Comparison of ENCODE assay signal across 8 mouse cellular contexts in genomic region chr6:38876071-38876911, GRCm38 (mm10). TPM values are rescaled to one million over a fixed set of nuclear protein-coding genes. Genes with fewer than 3 reads are reported as not detected.
A peak's percentile ranks its signal among the peaks of the same experiment; 100 is the strongest.
DNase-seq lines count a peak whose midpoint lies in the region; ATAC-seq lines count a peak whose summit lies in the region.

TSS of gene Hipk2 (minus strand) at chr6:38876165.

- peak; percentile 92 for DNase-seq in Muller cell, postnatal 12 days (ENCODE audit: inconsistent ontology term)
- peak; percentile 59 for DNase-seq in cerebellum, adult 9-10 months
- peak; percentile 71 for DNase-seq in layer of hippocampus, adult 9-11 months
- DNase-seq in ovary, postnatal 10 days (ENCODE audit: low spot score), result peak; percentile 59
- peak; percentile 69 to 73 for DNase-seq in thymus, postnatal 10 days (ENCODE audit: low spot score in 2 of 2)

- peak within 1 kb of the TSS; percentile 77 for H3K27ac ChIP-seq in lung, embryonic 16.5 days (ENCODE audit: low read length)

- WGBS in lung, embryonic 16.5 days, result under 1% methylated on average over 75 of the region's 108 CpGs

- H3K9ac ChIP-seq in lung, embryonic 16.5 days (ENCODE audit: low read length), result peak within 1 kb of the TSS; percentile 98

- H3K27me3 ChIP-seq in lung, embryonic 16.5 days (ENCODE audit: control insufficient read depth, insufficient read depth, low read depth, low read length), result no peaks in the 10 kb centered on the region

- H3K4me1 ChIP-seq in lung, embryonic 16.5 days (replicated peaks; ENCODE audit: control insufficient read depth, insufficient read depth, low read length), result peaks cover 12% of the 10 kb centered on the region

- no peaks in the 10 kb centered on the region for H3K9me3 ChIP-seq in lung, embryonic 16.5 days (ENCODE audit: control insufficient read depth, low read length)

- peaks cover 3% of the 10 kb centered on the region; the same call in 1 of the 2 replicates for H3K36me3 ChIP-seq in lung, embryonic 16.5 days (ENCODE audit: control insufficient read depth, insufficient read depth, low read length)

- H3K4me2 ChIP-seq in lung, embryonic 16.5 days (ENCODE audit: low read depth, low read length), result peak within 1 kb of the TSS; percentile 72

- ATAC-seq in frontal cortex, adult (ENCODE audit: low TSS enrichment), result peak; percentile 71
- ATAC-seq in hematopoietic stem cell, adult 5-6 weeks (replicated peaks in 1 of 2; ENCODE audit: insufficient read depth in 1 of 2, low FRiP score in 2 of 2, low TSS enrichment in 1 of 2, low read depth in 1 of 2, poor library complexity in 2 of 2, severe bottlenecking in 2 of 2), result peak; percentile 68 to 79
- ATAC-seq in lung, embryonic 16.5 days (ENCODE audit: low read depth), result peak; percentile 94

- H3K4me3 ChIP-seq in lung, embryonic 16.5 days (ENCODE audit: low read length), result peak within 1 kb of the TSS; percentile 89

RNA-seq across cellular contexts. Expression of gene Hipk2, which starts in this region (rescaled TPM):
- total RNA-seq in hematopoietic stem cell, adult 5-6 weeks (2017), result 11.8 and 14.1 TPM in 2 replicates
- 19.8 and 21.0 TPM in 2 replicates for polyA plus RNA-seq in lung, embryonic 16.5 days (2015; fragmentation: Nextera tagmentation; extraction: Ambion mirVana)

Comparison
In these comparisons a context has a peak if more than half of its experiments do, and no peak if none do; other contexts are left out.
1. Peak in every context shown above with its lines: DNase-seq, ATAC-seq, H3K4me3 ChIP-seq and H3K27ac ChIP-seq.